Mouse (Mus musculus) thymus, adult 2 months (tissue): Measurements from ENCODE around the gene Sacs.

ENCODE experiments used
- CTCF ChIP-seq: fragments of 200-500 bp; IDR thresholded peaks from 2 replicates; pipeline ENCODE4 v1.5.1; 2012; ENCODE audit warnings: mild to moderate bottlenecking, control low read depth, low read length, moderate library complexity, borderline replicate concordance; ENCODE audit not compliant: control insufficient read depth, poor library complexity, insufficient read depth; ENCODE audit errors: extremely low read depth
- POLR2A ChIP-seq: fragments of 200-500 bp; IDR thresholded peaks from 2 replicates; pipeline ENCODE4 v1.6.1; 2012; ENCODE audit warnings: mild to moderate bottlenecking, low read length, control low read depth, moderate library complexity; ENCODE audit not compliant: control insufficient read depth, poor library complexity, insufficient read depth; ENCODE audit errors: extremely low read depth

- TF ChIP-seq CTCF (no peak), POLR2A (no peak)
Measured at GRCm38 (mm10) chr14:61221166-61221565, 82.9 kb downstream of the Sacs start.
